Mouse (Mus musculus) CH12.LX (cell line): ENCODE measurements around the gene Il16. TPM values are rescaled to one million over a fixed set of nuclear protein-coding genes. Genes with fewer than 3 reads are reported as not detected.

Experiments
- DNase-seq: peaks from one replicate; pipeline ENCODE4 v3.0.0-alpha.2; 2013; ENCODE audit errors: extremely low read depth
- H3K27ac ChIP-seq: 2 replicates; pipeline ENCODE4 v1.5.1; 2012; ENCODE audit warnings: low read depth, mild to moderate bottlenecking, control low read depth, moderate library complexity; ENCODE audit not compliant: insufficient read depth
- H3K27me3 ChIP-seq: replicated peaks from 2 replicates; pipeline ENCODE3; 2012; ENCODE audit warnings: inconsistent platforms
- H3K36me3 ChIP-seq, 2 experiments: replicated peaks in 1 of 2; 2 replicates each; pipeline versions ENCODE3 to v1.6.1; 2012; ENCODE audit warnings: inconsistent platforms in 1 of 2, low read length in 1 of 2, mild to moderate bottlenecking in 1 of 2, mixed read lengths in 1 of 2, moderate library complexity in 1 of 2; ENCODE audit not compliant: control insufficient read depth in 1 of 2, insufficient read depth in 1 of 2
- H3K4me1 ChIP-seq, 2 experiments: 2 replicates each; pipeline ENCODE4 v1.6.1; 2012; ENCODE audit warnings: inconsistent platforms in 1 of 2, moderate library complexity in 1 of 2; ENCODE audit not compliant: insufficient read depth in 2 of 2, control insufficient read depth in 1 of 2
- H3K4me2 ChIP-seq: 2 replicates; pipeline ENCODE4 v1.6.1; 2012; ENCODE audit warnings: low read depth, mild to moderate bottlenecking, control low read depth; ENCODE audit not compliant: poor library complexity, insufficient read depth, severe bottlenecking
- H3K4me3 ChIP-seq, 3 experiments: fragments of 150-350 bp in 1 of 3; sonication (generic) in 1 of 3; replicated peaks in 1 of 3; 2 replicates each; pipeline versions ENCODE3 to v1.5.1; 2011 to 2012; ENCODE audit warnings: low read depth in 2 of 3, low read length in 2 of 3, mild to moderate bottlenecking in 2 of 3, moderate library complexity in 2 of 3, control low read depth in 1 of 3, improper control_type of control experiment in 1 of 3, inconsistent platforms in 1 of 3, mixed read lengths in 1 of 3; ENCODE audit not compliant: poor library complexity in 1 of 3
- H3K79me2 ChIP-seq: replicated peaks from 2 replicates; pipeline ENCODE4 v1.6.1; 2012; ENCODE audit warnings: mild to moderate bottlenecking, moderate library complexity; ENCODE audit not compliant: control insufficient read depth, poor library complexity, insufficient read depth, severe bottlenecking; ENCODE audit errors: extremely low read depth
- H3K9ac ChIP-seq: 2 replicates; pipeline ENCODE4 v1.6.1; 2012; ENCODE audit warnings: low read depth, mild to moderate bottlenecking, control low read depth, moderate library complexity; ENCODE audit not compliant: insufficient read depth
- H3K9me3 ChIP-seq: replicated peaks from 2 replicates; pipeline ENCODE3; 2012; ENCODE audit warnings: low read length, inconsistent platforms, mixed read lengths
- BHLHE40 ChIP-seq: IDR thresholded peaks from 2 replicates; pipeline ENCODE4 v1.6.1; 2011; ENCODE audit warnings: mild to moderate bottlenecking, low read depth, low read length, improper control_type of control experiment
- CTCF ChIP-seq, 2 experiments: IDR thresholded peaks in 1 of 2; conservative IDR thresholded peaks in 1 of 2; 2 replicates each; pipeline ENCODE4 v1.5.1; 2011 to 2012; ENCODE audit warnings: low read depth in 2 of 2, low read length in 2 of 2, improper control_type of control experiment in 1 of 2, inconsistent platforms in 1 of 2, mild to moderate bottlenecking in 1 of 2, moderate library complexity in 1 of 2
- ELF1 ChIP-seq: IDR thresholded peaks from 2 replicates; pipeline ENCODE4 v1.6.1; 2014; ENCODE audit warnings: low read depth, mild to moderate bottlenecking, inconsistent platforms, low read length, improper control_type of control experiment
- EP300 ChIP-seq: IDR thresholded peaks from 2 replicates; pipeline ENCODE4 v1.6.1; 2011; ENCODE audit warnings: low read length, improper control_type of control experiment
- ETS1 ChIP-seq: conservative IDR thresholded peaks from 2 replicates; pipeline ENCODE4 v1.6.1; 2012; ENCODE audit warnings: low read depth, mild to moderate bottlenecking, inconsistent platforms, low read length, improper control_type of control experiment, moderate library complexity
- IRF4 ChIP-seq: IDR thresholded peaks from 2 replicates; pipeline ENCODE4 v1.6.1; 2014; ENCODE audit warnings: low read depth, mild to moderate bottlenecking, inconsistent platforms, low read length, improper control_type of control experiment
- JUN ChIP-seq: IDR thresholded peaks from 2 replicates; pipeline ENCODE4 v1.6.1; 2011; ENCODE audit warnings: low read depth, mild to moderate bottlenecking, low read length, improper control_type of control experiment, moderate library complexity; ENCODE audit not compliant: insufficient read depth
- KAT2A ChIP-seq: IDR thresholded peaks from 2 replicates; pipeline ENCODE4 v1.6.1; 2012; ENCODE audit warnings: low read length, improper control_type of control experiment, inconsistent platforms; ENCODE audit not compliant: insufficient replicate concordance
- MAFK ChIP-seq: IDR thresholded peaks from 2 replicates; pipeline ENCODE4 v1.6.1; 2011; ENCODE audit warnings: low read length, improper control_type of control experiment; ENCODE audit not compliant: insufficient replicate concordance
- MAX ChIP-seq: IDR thresholded peaks from 2 replicates; pipeline ENCODE4 v1.6.1; 2011; ENCODE audit warnings: low read length, improper control_type of control experiment
- MAZ ChIP-seq: IDR thresholded peaks from 2 replicates; pipeline ENCODE4 v1.6.1; 2012; ENCODE audit warnings: low read depth, mild to moderate bottlenecking, inconsistent platforms, low read length, improper control_type of control experiment, moderate library complexity
- MXI1 ChIP-seq: IDR thresholded peaks from 2 replicates; pipeline ENCODE4 v1.6.1; 2011; ENCODE audit warnings: mild to moderate bottlenecking, low read depth, low read length, improper control_type of control experiment
- MYC ChIP-seq: IDR thresholded peaks from 2 replicates; pipeline ENCODE4 v1.6.1; 2011; ENCODE audit warnings: low read depth, mild to moderate bottlenecking, improper control_type of control experiment, low read length
- NELFE ChIP-seq: IDR thresholded peaks from 2 replicates; pipeline ENCODE4 v1.6.1; 2011; ENCODE audit warnings: low read depth, low read length, improper control_type of control experiment
- NRF1 ChIP-seq: IDR thresholded peaks from 2 replicates; pipeline ENCODE4 v1.6.1; 2014; ENCODE audit warnings: low read depth, mild to moderate bottlenecking, inconsistent platforms, low read length, improper control_type of control experiment, moderate library complexity
- POLR2A ChIP-seq: IDR thresholded peaks from 2 replicates; pipeline ENCODE4 v1.6.1; 2011; ENCODE audit warnings: low read depth, mild to moderate bottlenecking, improper control_type of control experiment, low read length
- POLR2AphosphoS2 ChIP-seq: IDR thresholded peaks from 2 replicates; pipeline ENCODE4 v1.6.1; 2011; ENCODE audit warnings: low read depth, low read length, improper control_type of control experiment
- RAD21 ChIP-seq: IDR thresholded peaks from 2 replicates; pipeline ENCODE4 v1.6.1; 2011; ENCODE audit warnings: low read depth, mild to moderate bottlenecking, low read length, improper control_type of control experiment, moderate library complexity
- RCOR1 ChIP-seq: conservative IDR thresholded peaks from 2 replicates; pipeline ENCODE4 v1.6.1; 2012; ENCODE audit warnings: low read depth, mild to moderate bottlenecking, inconsistent platforms, low read length, improper control_type of control experiment
- SIN3A ChIP-seq: IDR thresholded peaks from 2 replicates; pipeline ENCODE4 v1.6.1; 2012; ENCODE audit warnings: low read length, improper control_type of control experiment, inconsistent platforms
- TBP ChIP-seq: conservative IDR thresholded peaks from 2 replicates; pipeline ENCODE4 v1.6.1; 2011; ENCODE audit warnings: low read depth, low read length, improper control_type of control experiment
- TCF12 ChIP-seq: IDR thresholded peaks from 2 replicates; pipeline ENCODE4 v1.6.1; 2014; ENCODE audit warnings: low read depth, mild to moderate bottlenecking, inconsistent platforms, low read length, improper control_type of control experiment
- UBTF ChIP-seq: IDR thresholded peaks from 2 replicates; pipeline ENCODE4 v1.6.1; 2012; ENCODE audit warnings: low read depth, mild to moderate bottlenecking, inconsistent platforms, low read length, improper control_type of control experiment, moderate library complexity
- USF1 ChIP-seq: IDR thresholded peaks from 2 replicates; pipeline ENCODE4 v1.6.1; 2014; ENCODE audit warnings: low read depth, mild to moderate bottlenecking, inconsistent platforms, low read length, improper control_type of control experiment
- USF2 ChIP-seq: conservative IDR thresholded peaks from 2 replicates; pipeline ENCODE4 v1.6.1; 2011; ENCODE audit warnings: low read depth, low read length, improper control_type of control experiment
- ZC3H11A ChIP-seq: IDR thresholded peaks from 2 replicates; pipeline ENCODE4 v1.6.1; 2012; ENCODE audit warnings: low read depth, mild to moderate bottlenecking, inconsistent platforms, low read length, improper control_type of control experiment
- ZKSCAN1 ChIP-seq: IDR thresholded peaks from 2 replicates; pipeline ENCODE4 v1.6.1; 2012; ENCODE audit warnings: low read depth, inconsistent platforms, low read length, improper control_type of control experiment, borderline replicate concordance
- dilution Hi-C: fragments of 300-500 bp; cut with MboI; formaldehyde crosslinking; loops from 2 replicates; pipeline ENCODE4 v1.14.3; 2020; ENCODE audit warnings: low sequenced_read_pairs; ENCODE audit not compliant: extremely low pct_unique_long_range_greater_than_20kb, extremely low pct_ligation_motif_present
- in situ Hi-C: fragments of 300-500 bp; cut with MboI; formaldehyde crosslinking; loops from 3 replicates; pipeline ENCODE4 v1.14.3; 2019; ENCODE audit warnings: low sequenced_read_pairs, low pct_ligation_motif_present, low pct_unique_long_range_greater_than_20kb, mixed read lengths
- polyA plus RNA-seq: library from polyadenylated mRNA; unstranded; fragments of >175 nt; gene quantifications from 2 replicates; pipeline ENCODE4 v1.2.1, GENCODE M21; 2012; ENCODE audit warnings: low read depth; ENCODE audit not compliant: insufficient read length
- total RNA-seq, 2 experiments: library from RNA; depleted of rRNA; stranded (reverse); fragments of 300-350 nt in 1 of 2; fragments of >200 nt in 1 of 2; gene quantifications; 2 replicates each; pipeline ENCODE4 v1.2.3; 2012 to 2014

The Il16 gene
- total and polyA plus RNA-seq, 3 experiments, result 39.8 to 62.1 (median 55.5) TPM

GRCm38 (mm10) chr7:83633856-83634255 lies 111.7 kb downstream of the Il16 start:
- TF ChIP-seq RAD21 (no peak; the same call in 1 of the 2 replicates), NELFE (no peak), TCF12 (peak; percentile 78), MAZ (no peak), CTCF (conservative IDR thresholded peaks at IDR 0.05 in 1 of 2, IDR thresholded peaks at IDR 0.05 in 1 of 2; ENCODE audit: low read depth in 2 of 2, low read length in 2 of 2) (no peak), UBTF (no peak), SIN3A (peak; percentile 78), ZC3H11A (no peak), JUN (peak; percentile 37; the same call in 1 of the 2 replicates), IRF4 (peak; percentile 59; the same call in 1 of the 2 replicates), EP300 (peak; percentile 66; the same call in 1 of the 2 replicates), USF2 (no peak), MXI1 (peak; percentile 53; the same call in 1 of the 2 replicates), NRF1 (no peak), ELF1 (no peak), POLR2AphosphoS2 (peak; percentile 58; the same call in 1 of the 2 replicates), TBP (no peak), BHLHE40 (no peak), POLR2A (no peak), ZKSCAN1 (no peak), MYC (no peak), MAX (0 out of 2 replicates have a peak, but pooled peaks have one; percentile 34), MAFK (no peak), RCOR1 (no peak), ETS1 (no peak; the same call in 1 of the 2 replicates), USF1 (no peak), KAT2A (no peak)
- Histone ChIP-seq H3K27ac (no peak overlapping the region), H3K4me2 (peak overlapping the region; percentile 96), H3K4me3 (peak overlapping the region; percentile 82 to 94 (median 85)), H3K36me3 (peaks cover 37 to 50% of the 10 kb centered on the region in 2 experiments), H3K27me3 (no peaks in the 10 kb centered on the region), H3K9me3 (no peaks in the 10 kb centered on the region), H3K79me2 (peaks cover 30% of the 10 kb centered on the region), H3K9ac (peak overlapping the region; percentile 77; the same call in 1 of the 2 replicates), H3K4me1 (peaks cover 20 to 72% of the 10 kb centered on the region in 2 experiments)
- dilution Hi-C loops, result no loop called here
- in situ Hi-C loops, result no loop called here
- DNase-seq, result no peak
